Mouse (Mus musculus): ENCODE results near the gene Camk1. TPM values are rescaled to one million over a fixed set of nuclear protein-coding genes. Genes with fewer than 3 reads are reported as not detected.

Camk1 gene
- polyA plus RNA-seq, 1 experiment = 43.2 TPM

DNA sequence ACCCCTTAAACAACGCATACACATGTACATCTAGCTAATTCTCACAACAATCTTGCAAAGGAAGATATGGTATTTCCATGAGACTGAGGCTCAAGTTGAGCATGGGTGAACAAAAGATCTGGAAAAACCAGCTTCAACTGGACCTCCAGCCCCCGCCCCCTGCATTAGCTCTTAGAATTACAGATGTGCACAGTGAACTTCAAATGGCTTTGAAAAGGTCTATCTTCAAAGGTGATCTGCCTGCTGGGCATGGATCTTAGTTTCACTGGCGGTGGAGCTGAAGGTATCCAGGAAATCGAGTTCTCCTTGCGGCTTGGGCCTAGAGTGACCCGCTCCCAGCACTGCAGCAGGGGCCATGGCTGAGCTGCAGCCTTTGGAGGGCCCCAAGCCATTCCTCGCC is 24.3 kb upstream of the Camk1 start:
- Histone ChIP-seq H3K79me3 (ENCODE audit: low read depth) (no peaks in the 10 kb centered on the region), H3K36me3 (ENCODE audit: control insufficient read depth, insufficient read depth) (peaks cover 15% of the 10 kb centered on the region), H3K27me3 (ENCODE audit: control insufficient read depth, insufficient read depth, insufficient read length) (no peaks in the 10 kb centered on the region), H3K4me3 (ENCODE audit: insufficient read depth, poor library complexity, severe bottlenecking) (no peak overlapping the region), H3ac (ENCODE audit: control insufficient read depth, insufficient read length, low read depth) (no peak overlapping the region), H3K79me2 (ENCODE audit: control insufficient read depth, insufficient read depth) (no peaks in the 10 kb centered on the region)
- TF ChIP-seq MAX (IDR thresholded peaks at IDR 0.05) = no peak

- TF ChIP-seq MYOD1 (IDR thresholded peaks at IDR 0.05; ENCODE audit: control insufficient read depth, insufficient read length, low read depth) (no peak), FOSL1 (IDR thresholded peaks at IDR 0.05; ENCODE audit: insufficient read depth, low read length, poor library complexity, severe bottlenecking) (no peak), MAX (IDR thresholded peaks at IDR 0.05) (no peak), CEBPB (IDR thresholded peaks at IDR 0.05; ENCODE audit: low read depth) (no peak), MYOG (IDR thresholded peaks at IDR 0.05; ENCODE audit: control insufficient read depth, extremely low read depth, insufficient read length) (no peak), USF1 (IDR thresholded peaks at IDR 0.05; ENCODE audit: low read depth) (no peak), CTCF (IDR thresholded peaks at IDR 0.05; ENCODE audit: control insufficient read depth, insufficient read depth, insufficient read length) (no peak)
Measured at GRCm38 (mm10) chr6:113367574-113367973, 23.8 kb upstream of the Camk1 start.

DNA sequence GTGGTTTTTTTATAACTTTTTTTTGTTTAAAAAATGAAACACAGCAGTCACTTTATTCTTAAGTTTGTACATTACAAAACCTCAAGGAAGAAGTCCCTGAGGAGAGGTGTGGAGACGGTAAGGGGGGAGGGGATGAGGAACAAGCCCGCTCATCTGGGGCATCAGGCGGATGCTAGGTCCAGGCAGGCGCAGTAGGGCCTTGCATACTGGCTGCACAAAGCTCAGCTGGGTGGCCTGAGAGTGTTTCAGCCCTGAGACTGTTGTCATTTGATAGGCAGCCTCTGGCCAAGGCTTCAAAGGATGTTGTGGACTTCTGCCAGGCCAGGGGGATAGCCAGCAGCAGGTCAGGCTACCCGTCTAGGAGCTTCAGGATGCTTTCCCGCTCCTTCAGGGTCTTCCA is 22.9 kb upstream of the Camk1 start:
- no peaks in the 10 kb centered on the region for H3K27me3 ChIP-seq (ENCODE audit: control insufficient read depth, insufficient read depth, insufficient read length)
- H3K36me3 ChIP-seq (ENCODE audit: control insufficient read depth, insufficient read depth) = peaks cover 10% of the 10 kb centered on the region
- H3K79me2 ChIP-seq (ENCODE audit: control insufficient read depth, insufficient read depth) = no peaks in the 10 kb centered on the region
- H3K4me3 ChIP-seq (ENCODE audit: insufficient read depth, poor library complexity, severe bottlenecking) = no peak overlapping the region
- H3ac ChIP-seq (ENCODE audit: control insufficient read depth, insufficient read length, low read depth) = no peak overlapping the region
- no peaks in the 10 kb centered on the region for H3K79me3 ChIP-seq (ENCODE audit: low read depth)
- TF ChIP-seq MYOG (IDR thresholded peaks at IDR 0.05; ENCODE audit: control insufficient read depth, extremely low read depth, insufficient read length) (no peak), MAX (IDR thresholded peaks at IDR 0.05) (no peak), FOSL1 (IDR thresholded peaks at IDR 0.05; ENCODE audit: insufficient read depth, low read length, poor library complexity, severe bottlenecking) (no peak), MYOD1 (IDR thresholded peaks at IDR 0.05; ENCODE audit: control insufficient read depth, insufficient read length, low read depth) (no peak), CTCF (IDR thresholded peaks at IDR 0.05; ENCODE audit: control insufficient read depth, insufficient read depth, insufficient read length) (no peak), USF1 (IDR thresholded peaks at IDR 0.05; ENCODE audit: low read depth) (no peak), CEBPB (IDR thresholded peaks at IDR 0.05; ENCODE audit: low read depth) (no peak)

More at GRCm38 (mm10) chr6:113367574-113367973, 23.8 kb upstream of the Camk1 start:
- Histone ChIP-seq H3K27me3 (ENCODE audit: control insufficient read depth, insufficient read depth, insufficient read length) (no peaks in the 10 kb centered on the region), H3K4me3 (ENCODE audit: insufficient read depth, poor library complexity, severe bottlenecking) (no peak overlapping the region), H3K36me3 (ENCODE audit: control insufficient read depth, insufficient read depth) (peaks cover 15% of the 10 kb centered on the region), H3K79me3 (ENCODE audit: low read depth) (no peaks in the 10 kb centered on the region), H3ac (ENCODE audit: control insufficient read depth, insufficient read length, low read depth) (no peak overlapping the region), H3K79me2 (ENCODE audit: control insufficient read depth, insufficient read depth) (no peaks in the 10 kb centered on the region)

DNA sequence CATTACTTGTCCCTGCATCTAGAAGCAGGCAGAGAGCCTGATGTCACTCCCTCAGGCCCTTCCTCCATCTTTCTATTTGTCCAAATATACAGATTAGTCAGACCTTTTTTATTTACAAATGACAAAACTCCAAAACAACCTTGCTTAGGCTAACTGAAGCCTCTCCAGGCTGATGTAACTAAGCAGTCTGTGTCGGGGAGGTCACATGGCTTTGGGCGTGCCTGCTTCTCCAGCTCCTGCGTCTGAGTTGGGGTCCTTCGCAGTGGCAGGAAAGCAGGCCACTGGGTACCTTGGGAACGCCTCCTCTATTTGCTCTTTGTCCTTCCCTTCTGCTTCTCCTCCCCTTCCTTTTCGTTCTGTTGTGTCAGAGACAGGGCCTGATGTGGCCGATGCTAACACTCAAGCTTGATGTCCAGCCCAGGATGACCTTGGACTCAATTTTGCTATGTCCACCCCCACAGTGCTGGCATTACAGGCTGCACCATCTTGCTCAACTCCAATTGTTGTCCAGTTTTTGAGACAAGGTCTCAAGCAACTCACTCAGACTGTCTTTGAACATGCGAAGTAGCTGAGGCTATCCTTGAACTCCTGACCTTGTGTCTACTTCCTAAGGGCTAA is 20.8 kb upstream of the Camk1 start:
- Histone ChIP-seq H3K79me3 (ENCODE audit: low read depth) (no peaks in the 10 kb centered on the region), H3K27me3 (ENCODE audit: control insufficient read depth, insufficient read depth, insufficient read length) (no peaks in the 10 kb centered on the region), H3K79me2 (ENCODE audit: control insufficient read depth, insufficient read depth) (no peaks in the 10 kb centered on the region), H3K4me3 (ENCODE audit: insufficient read depth, poor library complexity, severe bottlenecking) (no peak overlapping the region), H3K36me3 (ENCODE audit: control insufficient read depth, insufficient read depth) (no peaks in the 10 kb centered on the region), H3ac (ENCODE audit: control insufficient read depth, insufficient read length, low read depth) (no peak overlapping the region)
- no peak for TF ChIP-seq MAX (IDR thresholded peaks at IDR 0.05)
- no peak for TF ChIP-seq MYOG (IDR thresholded peaks at IDR 0.05; ENCODE audit: control insufficient read depth, extremely low read depth, insufficient read length)
- TF ChIP-seq CTCF (IDR thresholded peaks at IDR 0.05; ENCODE audit: control insufficient read depth, insufficient read depth, insufficient read length) = no peak
- TF ChIP-seq MYOD1 (IDR thresholded peaks at IDR 0.05; ENCODE audit: control insufficient read depth, insufficient read length, low read depth) = no peak
- TF ChIP-seq CEBPB (IDR thresholded peaks at IDR 0.05; ENCODE audit: low read depth) = no peak
- no peak for TF ChIP-seq USF1 (IDR thresholded peaks at IDR 0.05; ENCODE audit: low read depth)
- no peak for TF ChIP-seq FOSL1 (IDR thresholded peaks at IDR 0.05; ENCODE audit: insufficient read depth, low read length, poor library complexity, severe bottlenecking)

DNA sequence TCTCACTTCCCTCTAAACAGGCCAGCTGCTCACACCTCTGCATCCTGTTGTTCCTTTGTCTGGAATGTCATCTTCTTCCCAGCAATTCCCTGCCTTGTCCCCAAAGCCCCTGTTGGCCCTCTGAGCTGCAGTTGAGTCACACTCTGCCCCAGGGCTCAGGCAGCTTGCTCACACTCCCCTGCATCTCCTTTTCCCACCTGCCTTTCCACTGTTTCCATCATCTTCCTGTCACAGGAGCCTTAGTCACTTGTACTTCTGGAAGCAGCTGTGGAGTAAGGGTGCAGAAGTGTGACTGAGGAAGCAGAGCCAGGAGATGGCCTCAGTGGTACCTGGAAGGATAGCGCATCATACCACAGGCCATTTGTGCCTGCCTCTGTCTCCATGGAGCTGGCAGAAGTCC is 18.5 kb upstream of the Camk1 start:
- no peak overlapping the region for H3K4me3 ChIP-seq (ENCODE audit: insufficient read depth, poor library complexity, severe bottlenecking)
- TF ChIP-seq USF1 (IDR thresholded peaks at IDR 0.05; ENCODE audit: low read depth) (no peak), MYOD1 (IDR thresholded peaks at IDR 0.05; ENCODE audit: control insufficient read depth, insufficient read length, low read depth) (peak; percentile 46)
- no peak overlapping the region for H3ac ChIP-seq (ENCODE audit: control insufficient read depth, insufficient read length, low read depth)
- H3K79me3 ChIP-seq (ENCODE audit: low read depth) = no peaks in the 10 kb centered on the region
- no peaks in the 10 kb centered on the region for H3K36me3 ChIP-seq (ENCODE audit: control insufficient read depth, insufficient read depth)
- H3K79me2 ChIP-seq (ENCODE audit: control insufficient read depth, insufficient read depth) = no peaks in the 10 kb centered on the region
- H3K27me3 ChIP-seq (ENCODE audit: control insufficient read depth, insufficient read depth, insufficient read length) = no peaks in the 10 kb centered on the region

- H3K27me3 ChIP-seq (ENCODE audit: control insufficient read depth, insufficient read depth, insufficient read length) = no peaks in the 10 kb centered on the region
- no peak overlapping the region for H3K4me3 ChIP-seq (ENCODE audit: insufficient read depth, poor library complexity, severe bottlenecking)
- H3ac ChIP-seq (ENCODE audit: control insufficient read depth, insufficient read length, low read depth) = no peak overlapping the region
- no peaks in the 10 kb centered on the region for H3K79me2 ChIP-seq (ENCODE audit: control insufficient read depth, insufficient read depth)
- H3K79me3 ChIP-seq (ENCODE audit: low read depth) = no peaks in the 10 kb centered on the region
- no peak for TF ChIP-seq CEBPB (IDR thresholded peaks at IDR 0.05; ENCODE audit: low read depth)
- TF ChIP-seq USF1 (IDR thresholded peaks at IDR 0.05; ENCODE audit: low read depth) = no peak
- no peak for TF ChIP-seq CTCF (IDR thresholded peaks at IDR 0.05; ENCODE audit: control insufficient read depth, insufficient read depth, insufficient read length)
- no peak for TF ChIP-seq MYOG (IDR thresholded peaks at IDR 0.05; ENCODE audit: control insufficient read depth, extremely low read depth, insufficient read length)
- no peak for TF ChIP-seq MYOD1 (IDR thresholded peaks at IDR 0.05; ENCODE audit: control insufficient read depth, insufficient read length, low read depth)
- TF ChIP-seq MAX (IDR thresholded peaks at IDR 0.05) = no peak
- TF ChIP-seq FOSL1 (IDR thresholded peaks at IDR 0.05; ENCODE audit: insufficient read depth, low read length, poor library complexity, severe bottlenecking) = no peak
- H3K36me3 ChIP-seq (ENCODE audit: control insufficient read depth, insufficient read depth) = no peaks in the 10 kb centered on the region
Measured at GRCm38 (mm10) chr6:113361476-113361875, 17.7 kb upstream of the Camk1 start.

Data from C2C12 (cell line).